Mouse (Mus musculus) liver, adult 2 months (tissue): ENCODE data around the gene Usp48. TPM values are rescaled to one million over a fixed set of nuclear protein-coding genes. Genes with fewer than 3 reads are reported as not detected.

Experiments
- DNase-seq: peaks from one replicate; pipeline ENCODE4 v3.0.0-alpha.2; 2011; ENCODE audit warnings: low read depth, low spot score; ENCODE audit errors: extremely low read depth
- H3K27ac ChIP-seq: fragments of 200-500 bp; replicated peaks from 2 replicates; pipeline ENCODE4 v1.5.1; 2012; ENCODE audit warnings: low read depth, mild to moderate bottlenecking, control low read depth, inconsistent platforms, low read length; ENCODE audit not compliant: insufficient read depth
- H3K27me3 ChIP-seq: fragments of 200-500 bp; 2 replicates; pipeline ENCODE4 v1.6.1; 2012; ENCODE audit warnings: mild to moderate bottlenecking, moderate library complexity, low read length, inconsistent platforms; ENCODE audit not compliant: control insufficient read depth, insufficient read depth
- H3K36me3 ChIP-seq: fragments of 200-500 bp; 2 replicates; pipeline ENCODE4 v1.6.1; 2012; ENCODE audit warnings: low read length, inconsistent platforms; ENCODE audit not compliant: control insufficient read depth, insufficient read depth
- H3K4me1 ChIP-seq: fragments of 200-500 bp; 2 replicates; pipeline ENCODE4 v1.6.1; 2011; ENCODE audit warnings: low read length; ENCODE audit not compliant: control insufficient read depth, insufficient read depth
- H3K4me3 ChIP-seq: fragments of 200-500 bp; 2 replicates; pipeline ENCODE4 v1.5.1; 2011; ENCODE audit warnings: low read depth, mild to moderate bottlenecking, control low read depth, low read length, moderate library complexity; ENCODE audit not compliant: insufficient read depth
- H3K79me2 ChIP-seq: fragments of 200-500 bp; 2 replicates; pipeline ENCODE4 v1.6.1; 2012; ENCODE audit warnings: inconsistent platforms, mild to moderate bottlenecking, low read length, moderate library complexity; ENCODE audit not compliant: control insufficient read depth, insufficient read depth
- H3K9ac ChIP-seq: fragments of 200-500 bp; 2 replicates; pipeline ENCODE4 v1.6.1; 2012; ENCODE audit warnings: low read depth, mild to moderate bottlenecking, control low read depth, inconsistent platforms, low read length
- CTCF ChIP-seq: fragments of 200-500 bp; IDR thresholded peaks from 2 replicates; pipeline ENCODE4 v1.5.1; 2011; ENCODE audit warnings: low read depth, low read length, control low read depth
- POLR2A ChIP-seq: fragments of 200-500 bp; IDR thresholded peaks from 2 replicates; pipeline ENCODE4 v1.6.1; 2011; ENCODE audit warnings: low read length, control low read depth; ENCODE audit not compliant: insufficient read depth; ENCODE audit errors: extremely low read depth
- WGBS: fragments of 180-500 bp; shearing (Covaris S2); methylation state at CpG from one replicate; pipeline ENCODE4 v1.1.7; 2018; 5-methylcytosine and 5-hydroxymethylcytosine counted together
- polyA plus RNA-seq: library from polyadenylated mRNA; depleted of rRNA; stranded (reverse); fragments of >200 nt; gene quantifications from 2 replicates; pipeline ENCODE4 v1.2.3, GENCODE M21; 2012
- total RNA-seq: library from RNA; depleted of rRNA; stranded (reverse); fragments of >200 nt; gene quantifications from 2 replicates; pipeline ENCODE4 v1.2.3, GENCODE M21; 2014

The Usp48 gene
- total and polyA plus RNA-seq, 2 experiments: 19.6 to 21.8 TPM

GRCm38 (mm10) chr4:137628400-137628799, 34.8 kb downstream of the Usp48 start:
- Histone ChIP-seq H3K36me3 (peaks cover 61% of the 10 kb centered on the region), H3K27me3 (no peaks in the 10 kb centered on the region), H3K4me3 (no peak overlapping the region), H3K79me2 (no peaks in the 10 kb centered on the region), H3K4me1 (peaks cover 2% of the 10 kb centered on the region; the same call in 1 of the 2 replicates), H3K9ac (no peak overlapping the region), H3K27ac (no peak overlapping the region)
- TF ChIP-seq POLR2A (no peak), CTCF (no peak)
- no peak for DNase-seq
- 94% methylated on average over 6 of the region's 6 CpGs for WGBS

- Histone ChIP-seq H3K4me1 (peaks cover 2% of the 10 kb centered on the region; the same call in 1 of the 2 replicates), H3K79me2 (no peaks in the 10 kb centered on the region), H3K27me3 (no peaks in the 10 kb centered on the region), H3K27ac (no peak overlapping the region), H3K4me3 (no peak overlapping the region), H3K9ac (no peak overlapping the region), H3K36me3 (peaks cover 60% of the 10 kb centered on the region)
- 80% methylated on average over 7 of the region's 7 CpGs for WGBS
- no peak for TF ChIP-seq CTCF
- no peak for DNase-seq
Measured at GRCm38 (mm10) chr4:137629354-137629753, 35.8 kb downstream of the Usp48 start.

- WGBS: 92% methylated on average over 2 of the region's 2 CpGs
- peaks cover 63% of the 10 kb centered on the region for H3K36me3 ChIP-seq
- peaks cover 2% of the 10 kb centered on the region; the same call in 1 of the 2 replicates for H3K4me1 ChIP-seq
- no peak for DNase-seq
- TF ChIP-seq CTCF (no peak), POLR2A (no peak)
- H3K27ac ChIP-seq: no peak overlapping the region
- H3K9ac ChIP-seq: no peak overlapping the region
- no peak overlapping the region for H3K4me3 ChIP-seq
- no peaks in the 10 kb centered on the region for H3K79me2 ChIP-seq
- H3K27me3 ChIP-seq: no peaks in the 10 kb centered on the region
Measured at GRCm38 (mm10) chr4:137630153-137630552, 36.6 kb downstream of the Usp48 start.

GRCm38 (mm10) chr4:137631596-137631995, 38.0 kb downstream of the Usp48 start:
- TF ChIP-seq CTCF: no peak
- no peak for TF ChIP-seq POLR2A
- Histone ChIP-seq H3K27ac (no peak overlapping the region), H3K79me2 (no peaks in the 10 kb centered on the region), H3K27me3 (no peaks in the 10 kb centered on the region), H3K4me1 (peaks cover 2% of the 10 kb centered on the region; the same call in 1 of the 2 replicates), H3K4me3 (no peak overlapping the region), H3K9ac (no peak overlapping the region), H3K36me3 (peaks cover 61% of the 10 kb centered on the region)
- WGBS: 60% methylated on average over 3 of the region's 3 CpGs
- DNase-seq: no peak

GRCm38 (mm10) chr4:137633394-137633793, 39.8 kb downstream of the Usp48 start:
- H3K4me3 ChIP-seq: no peak overlapping the region
- 69% methylated on average over 4 of the region's 4 CpGs for WGBS
- H3K9ac ChIP-seq: no peak overlapping the region
- no peak for DNase-seq
- H3K27me3 ChIP-seq: no peaks in the 10 kb centered on the region
- TF ChIP-seq CTCF (no peak), POLR2A (no peak)
- H3K4me1 ChIP-seq: no peaks in the 10 kb centered on the region
- H3K27ac ChIP-seq: no peak overlapping the region
- no peaks in the 10 kb centered on the region for H3K79me2 ChIP-seq
- H3K36me3 ChIP-seq: peaks cover 65% of the 10 kb centered on the region

GRCm38 (mm10) chr4:137636597-137636996, 43.0 kb downstream of the Usp48 start:
- Histone ChIP-seq H3K27ac (no peak overlapping the region), H3K27me3 (no peaks in the 10 kb centered on the region), H3K4me1 (peaks cover 7% of the 10 kb centered on the region), H3K79me2 (no peaks in the 10 kb centered on the region), H3K4me3 (no peak overlapping the region), H3K36me3 (peaks cover 54% of the 10 kb centered on the region), H3K9ac (no peak overlapping the region)
- no peak for DNase-seq
- 84% methylated on average over 3 of the region's 3 CpGs for WGBS
- TF ChIP-seq CTCF: no peak
